Mouse (Mus musculus): ENCODE measurements at regions not wholly inside any gene's neighbourhood (a gene's known extent, or its start where the extent isn't known, plus 50 kb on each side); places are given as distances from the start of the nearest gene placed in this dataset.
"Not testable (repeated sequence)": the region's sequence is repeated elsewhere in the genome, so short reads cannot be mapped to it uniquely, and the experiment has no call there.

DNA sequence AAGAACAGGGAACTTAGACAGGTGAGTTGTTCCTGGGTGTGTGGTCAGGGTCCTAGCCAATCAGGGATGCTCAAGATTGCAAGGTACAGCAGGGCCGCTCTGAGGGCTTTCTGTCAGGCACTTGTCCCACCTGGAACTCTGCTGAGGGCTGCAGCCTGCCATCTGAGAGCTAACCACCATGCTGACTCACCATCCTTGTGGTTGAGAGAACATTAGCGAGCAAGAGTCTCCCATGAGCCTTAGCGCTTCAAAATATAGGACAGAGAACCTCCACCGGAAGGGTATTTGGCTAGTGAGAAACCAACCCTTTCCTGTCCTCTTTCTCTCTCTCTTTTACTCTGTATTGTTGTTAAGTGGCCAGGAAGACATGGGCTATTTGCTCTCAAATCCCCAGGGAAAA lies 104.1 kb upstream of the Rasgrp1 start:
- no peak for DNase-seq (ENCODE audit: low read depth in 1 of 2, low spot score in 2 of 2)

DNA sequence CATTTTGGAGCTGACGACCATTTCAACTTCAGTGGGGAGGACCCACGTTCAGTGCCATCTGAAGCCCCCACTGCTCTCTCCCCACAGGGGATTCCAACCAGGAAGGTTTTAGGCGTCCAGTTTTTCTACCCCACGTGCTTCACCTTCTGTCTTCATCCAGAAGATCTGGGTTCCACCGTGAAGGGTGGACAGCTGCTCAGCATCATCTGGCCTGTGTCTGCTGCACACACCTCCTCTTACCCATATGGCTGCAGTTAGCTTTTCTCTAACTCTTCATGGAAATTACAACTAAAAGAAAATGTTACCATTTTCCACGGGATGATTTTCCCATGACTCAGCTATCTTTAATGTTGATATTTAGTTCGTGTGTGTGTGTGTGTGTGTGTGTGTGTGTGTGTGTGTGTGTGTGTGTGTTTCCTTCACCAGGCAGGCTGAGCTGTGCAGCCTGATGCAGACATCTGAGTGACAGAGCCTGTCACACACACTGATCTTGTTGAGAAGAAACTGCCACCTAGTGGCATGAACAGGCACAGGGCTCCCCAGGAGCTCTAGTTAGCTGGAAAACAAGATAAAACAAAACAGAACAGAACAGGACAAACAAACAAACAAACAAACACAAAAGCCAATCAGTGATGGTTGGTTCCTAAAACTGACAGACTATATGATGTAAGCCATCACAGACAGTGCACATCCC lies 107.5 kb upstream of the Rasgrp1 start:
- no peak for DNase-seq (ENCODE audit: low read depth in 1 of 2, low spot score in 2 of 2)

DNA sequence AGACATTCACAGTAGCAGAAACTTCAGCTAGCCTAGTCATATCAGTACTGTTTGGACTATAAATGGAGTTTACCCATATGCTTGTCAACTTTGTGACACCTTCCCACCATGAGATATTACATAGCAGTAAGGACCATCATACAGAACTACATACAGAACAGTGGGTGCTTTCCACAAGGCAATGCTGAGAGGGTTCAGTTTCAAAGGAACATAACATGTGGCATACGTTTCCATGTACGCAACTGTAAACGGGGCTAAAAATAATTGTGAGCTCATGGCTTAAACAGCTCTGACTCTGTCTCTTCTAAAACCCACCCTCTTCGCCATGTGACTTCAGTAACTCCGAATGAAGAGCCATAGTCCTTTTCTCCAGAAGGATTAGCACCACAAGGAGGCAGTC lies 109.0 kb upstream of the Rasgrp1 start:
- DNase-seq (ENCODE audit: low read depth in 1 of 2, low spot score in 2 of 2): no peak

DNA sequence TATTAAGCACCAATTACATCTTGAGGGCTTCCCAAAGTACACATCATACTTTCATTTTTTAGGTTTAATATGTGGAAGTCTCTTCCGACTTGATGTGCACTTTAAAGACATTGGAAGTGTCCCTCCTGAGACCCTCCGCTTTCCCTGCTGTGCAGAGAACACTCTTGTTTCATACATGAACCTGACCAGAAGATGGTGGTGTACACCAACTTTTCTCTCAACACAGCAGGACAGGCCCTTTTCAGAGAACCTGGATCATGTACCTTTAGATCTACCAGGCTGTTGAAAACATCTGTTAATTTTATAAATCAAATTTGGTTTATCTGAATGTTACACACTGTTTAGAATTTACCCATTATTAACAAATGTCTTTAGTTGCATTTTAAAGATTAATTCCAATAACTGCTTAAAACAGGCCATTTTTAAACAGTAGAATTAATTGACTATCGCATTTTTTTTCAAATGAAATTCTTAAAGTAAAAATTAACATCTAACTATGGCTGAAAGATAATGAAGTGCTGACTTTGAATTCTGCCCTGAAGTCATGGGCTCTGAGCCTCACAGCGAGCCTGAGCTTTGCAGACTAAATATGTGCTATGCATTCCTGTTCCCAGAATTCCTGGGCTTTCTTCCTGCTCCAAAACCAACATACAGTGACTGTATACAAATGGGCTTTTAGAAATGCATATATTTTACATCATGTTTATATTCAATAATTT lies 112.4 kb upstream of the Rasgrp1 start:
- DNase-seq (ENCODE audit: low read depth in 1 of 2, low spot score in 2 of 2): no peak

DNA sequence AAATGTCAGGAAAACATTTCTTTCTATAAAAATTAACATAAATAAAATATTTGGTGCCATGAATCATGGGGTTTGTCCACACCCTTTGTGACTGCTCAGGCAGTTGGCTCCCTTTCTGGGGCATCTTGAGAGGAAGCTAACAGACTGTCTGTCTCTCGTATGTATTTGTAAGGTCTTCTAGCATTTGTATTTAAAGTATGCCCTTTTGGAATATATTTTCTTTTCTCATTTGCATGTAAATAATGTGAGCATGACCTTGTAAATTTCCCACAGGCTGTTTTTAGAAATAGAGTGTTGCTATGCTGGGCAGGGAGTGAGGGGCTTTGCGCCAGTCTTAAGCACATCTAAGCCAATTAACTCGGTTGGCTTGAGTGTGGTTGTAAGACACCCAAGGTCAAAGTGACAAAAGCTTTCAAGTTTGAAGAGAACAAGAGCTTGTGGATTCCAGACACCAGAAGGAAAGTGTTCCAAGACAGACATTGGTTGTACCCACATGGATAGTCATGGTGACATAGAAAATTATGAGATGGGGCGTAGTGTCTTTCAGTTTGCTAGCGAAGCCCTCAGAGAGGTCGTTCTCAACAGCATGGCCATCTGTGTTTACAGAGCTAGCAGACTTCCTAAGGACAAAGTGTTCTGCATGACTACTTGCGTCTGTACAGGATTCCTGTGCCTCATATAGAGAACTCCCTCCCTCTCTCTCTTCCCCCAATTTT lies 113.1 kb upstream of the Rasgrp1 start:
- DNase-seq (ENCODE audit: low read depth in 1 of 2, low spot score in 2 of 2): no peak

DNA sequence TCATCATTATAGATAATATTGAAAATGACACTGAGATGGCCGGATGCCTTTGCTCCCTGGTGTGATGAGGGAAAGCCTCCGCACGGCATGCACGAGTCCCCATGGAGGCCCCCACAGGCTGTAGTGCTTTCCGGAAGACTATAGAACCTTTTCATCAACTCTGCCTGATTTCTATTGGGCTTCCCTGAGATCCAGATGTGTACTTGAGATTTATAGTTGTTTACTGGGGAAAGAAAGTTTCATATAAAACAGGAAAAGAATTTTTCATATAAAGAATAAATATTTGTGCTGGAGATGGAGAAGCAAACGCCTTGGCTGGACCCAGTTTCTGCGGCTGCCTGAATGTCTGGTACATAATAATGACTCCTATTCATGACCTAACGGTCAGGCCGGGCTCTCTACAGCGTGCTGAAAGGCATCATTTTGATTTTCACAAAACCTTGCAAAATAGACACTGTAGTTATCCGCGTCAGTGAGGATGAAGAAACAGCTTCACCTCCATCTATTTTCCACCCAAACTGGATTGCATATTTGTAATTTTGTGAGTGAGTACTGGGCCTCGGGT lies 113.7 kb upstream of the Rasgrp1 start:
- DNase-seq (ENCODE audit: low read depth in 1 of 2, low spot score in 2 of 2): no peak

DNA sequence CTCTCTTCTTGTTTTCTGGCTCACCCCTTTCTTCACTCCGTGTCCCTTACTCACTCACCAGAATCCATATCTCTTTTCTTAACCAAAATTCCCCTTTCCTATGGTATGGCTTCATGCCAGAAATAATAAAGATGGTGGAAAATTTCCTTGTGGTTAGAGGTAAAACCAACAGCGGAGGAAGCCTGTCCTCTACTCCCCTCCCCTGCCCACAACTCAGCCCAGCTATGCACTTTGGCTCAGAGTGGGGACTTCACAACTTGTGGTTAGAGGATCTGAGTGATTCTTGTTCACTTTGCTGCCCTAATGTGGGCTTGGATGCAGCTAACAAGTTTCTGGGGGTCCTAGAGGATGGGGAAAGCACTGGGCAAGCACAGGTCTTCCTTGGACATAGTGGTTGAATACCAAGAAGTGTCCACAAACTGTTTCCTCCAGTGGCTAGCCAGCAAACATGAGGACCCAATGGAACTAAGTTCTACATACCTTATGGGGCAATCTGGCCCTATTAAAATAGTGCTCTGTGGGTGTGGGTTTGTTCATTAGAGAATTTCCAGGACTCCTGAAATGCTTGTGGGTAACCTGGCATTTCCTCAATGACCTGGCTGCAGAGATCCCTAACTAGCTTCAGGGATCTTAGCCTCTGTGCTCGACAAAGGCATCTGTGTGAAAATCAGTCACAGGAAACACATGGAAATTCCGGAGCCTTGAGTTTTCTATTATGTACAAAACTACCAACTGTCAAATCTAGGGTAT lies 118.9 kb upstream of the Rasgrp1 start:
- no peak for DNase-seq (ENCODE audit: low read depth in 1 of 2, low spot score in 2 of 2)

DNA sequence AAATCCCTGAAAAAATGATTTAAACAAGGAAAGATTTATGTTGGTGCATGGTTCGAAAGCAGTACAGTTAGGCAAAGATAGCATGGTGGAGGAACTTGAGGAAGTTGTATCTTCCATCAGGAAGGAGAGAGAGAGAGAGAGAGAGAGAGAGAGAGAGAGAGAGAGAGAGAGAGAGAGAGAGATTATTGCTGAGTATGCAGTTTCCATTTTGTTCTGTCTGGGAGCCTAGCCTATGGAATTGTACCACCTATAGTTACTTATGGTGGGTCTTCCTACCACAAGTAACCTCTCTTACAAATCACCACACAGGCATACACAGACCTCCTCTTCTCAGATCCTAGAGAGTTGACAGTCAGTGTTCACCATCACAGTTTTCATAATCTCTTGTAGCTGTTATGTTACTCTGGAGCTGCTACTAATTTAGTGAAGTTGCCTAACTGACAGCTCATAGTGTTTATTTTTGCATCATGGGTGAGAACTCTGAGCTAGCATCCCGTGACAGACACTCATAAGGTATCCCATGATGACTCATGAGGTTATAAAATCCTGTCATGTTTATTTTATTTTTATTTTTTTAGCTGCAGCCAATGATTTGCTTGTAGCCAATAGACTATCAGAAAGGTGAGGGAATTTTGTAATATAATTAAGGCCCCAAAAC lies 132.2 kb upstream of the Rasgrp1 start:
- DNase-seq (ENCODE audit: low read depth in 1 of 2, low spot score in 2 of 2): no peak

DNA sequence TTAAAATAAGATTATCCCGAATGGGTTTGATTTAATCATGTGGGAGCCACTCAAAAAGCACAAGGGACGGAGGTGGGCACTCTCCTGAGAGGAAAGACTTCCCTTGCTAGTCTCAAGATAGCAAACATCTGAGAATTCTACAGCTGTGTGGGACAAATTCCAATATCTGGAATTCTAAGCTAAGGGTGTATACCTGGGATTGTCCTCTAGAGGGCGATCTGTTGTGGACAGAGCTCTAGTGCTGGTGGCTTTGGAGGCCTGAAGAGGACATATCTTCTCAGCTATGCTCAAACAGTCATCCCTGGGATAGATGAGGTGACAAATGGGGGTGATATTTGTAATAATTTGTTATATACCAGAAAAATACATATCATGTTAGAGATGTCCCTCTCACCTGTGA lies 132.8 kb upstream of the Rasgrp1 start:
- DNase-seq (ENCODE audit: low read depth in 1 of 2, low spot score in 2 of 2): no peak

DNA sequence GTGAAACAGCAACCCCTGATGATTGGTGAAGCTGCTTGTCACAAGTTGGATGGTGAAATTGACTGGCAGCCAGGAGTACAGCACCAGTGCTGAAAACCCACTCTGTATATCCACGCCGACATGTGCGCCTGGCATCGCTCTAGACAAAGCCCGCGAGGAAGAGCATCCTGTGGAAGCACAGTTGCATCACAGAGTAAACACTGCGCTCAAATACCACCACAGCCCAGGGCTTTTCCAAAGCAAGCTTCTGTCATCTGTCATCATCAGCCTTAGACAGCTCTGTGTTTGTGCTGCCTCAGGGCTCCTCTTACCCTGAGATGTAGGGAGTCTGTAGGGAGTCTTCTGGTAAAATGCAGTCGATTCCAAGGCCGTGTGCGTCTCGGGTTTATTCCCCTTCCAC lies 134.7 kb upstream of the Rasgrp1 start:
- DNase-seq (ENCODE audit: low read depth in 1 of 2, low spot score in 2 of 2): not testable (repeated sequence)

DNA sequence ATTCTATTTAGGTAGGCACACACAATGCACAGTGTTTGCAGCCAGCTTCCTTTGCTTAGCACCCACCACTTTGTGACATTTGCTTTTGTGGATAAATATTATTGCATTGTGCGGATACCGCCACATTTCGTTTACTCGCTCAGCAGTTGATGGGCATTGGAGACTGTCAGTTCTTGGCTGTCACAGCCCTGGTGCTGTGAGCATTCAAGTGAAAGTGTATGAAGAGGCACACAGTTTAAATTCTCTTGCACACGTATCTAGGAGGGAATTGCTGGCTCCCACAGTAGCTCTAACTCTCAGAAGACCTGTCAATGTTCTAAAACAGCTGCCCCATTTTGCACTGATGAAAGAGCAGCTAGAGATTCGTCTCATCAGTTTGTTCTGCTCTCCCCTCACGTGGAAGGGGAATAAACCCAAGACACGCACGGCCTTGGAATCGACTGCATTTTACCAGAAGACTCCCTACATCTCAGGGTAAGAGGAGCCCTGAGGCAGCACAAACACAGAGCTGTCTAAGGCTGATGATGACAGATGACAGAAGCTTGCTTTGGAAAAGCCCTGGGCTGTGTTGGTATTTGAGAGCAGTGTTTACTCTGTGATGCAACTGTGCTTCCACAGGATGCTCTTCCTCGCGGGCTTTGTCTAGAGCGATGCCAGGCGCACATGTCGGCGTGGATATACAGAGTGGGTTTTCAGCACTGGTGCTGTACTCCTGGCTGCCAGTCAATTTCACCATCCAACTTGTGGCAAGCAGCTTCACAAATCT lies 136.6 kb upstream of the Rasgrp1 start:
- not testable (repeated sequence) for DNase-seq (ENCODE audit: low read depth in 1 of 2, low spot score in 2 of 2)

DNA sequence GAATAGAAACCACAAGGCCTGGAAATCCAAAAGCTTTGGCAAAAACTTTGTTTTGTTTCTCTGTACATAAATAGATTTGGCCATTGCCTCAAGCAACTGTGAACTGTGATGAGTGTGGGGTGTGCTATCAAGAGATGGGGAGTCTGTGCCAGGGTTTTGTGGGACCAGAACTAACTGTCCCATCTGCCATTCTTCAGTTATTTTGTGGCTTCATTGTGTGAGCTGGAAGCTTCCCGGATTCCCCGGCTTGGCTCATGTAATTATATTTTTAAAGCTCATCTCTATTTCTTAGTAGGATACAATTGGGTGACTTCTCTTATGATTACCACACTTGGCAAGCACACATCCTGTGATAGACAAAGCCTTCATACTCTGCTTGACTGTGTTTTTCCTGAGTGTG lies 143.6 kb upstream of the Rasgrp1 start:
- DNase-seq (ENCODE audit: low read depth in 1 of 2, low spot score in 2 of 2): no peak

DNA sequence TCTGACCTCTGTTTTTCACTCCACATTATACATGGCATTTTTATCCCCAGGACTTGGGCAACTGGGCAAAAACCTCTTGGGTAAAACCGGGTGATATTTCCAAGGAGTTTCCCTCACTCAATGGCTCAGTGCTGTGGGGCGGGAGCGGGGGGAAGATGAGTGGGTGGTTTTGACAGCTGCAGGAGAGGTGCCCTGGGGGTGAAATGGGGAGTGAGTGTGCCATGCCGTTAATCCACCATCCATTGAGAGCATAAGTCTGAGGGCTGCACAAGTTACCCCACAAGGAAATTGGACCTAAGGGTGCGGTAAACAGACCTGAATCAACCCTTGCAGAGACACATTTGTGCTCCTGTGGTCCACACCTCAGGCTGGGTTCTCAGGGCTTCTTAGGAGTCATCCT lies 155.8 kb upstream of the Rasgrp1 start:
- DNase-seq (ENCODE audit: low read depth in 1 of 2, low spot score in 2 of 2): no peak

DNA sequence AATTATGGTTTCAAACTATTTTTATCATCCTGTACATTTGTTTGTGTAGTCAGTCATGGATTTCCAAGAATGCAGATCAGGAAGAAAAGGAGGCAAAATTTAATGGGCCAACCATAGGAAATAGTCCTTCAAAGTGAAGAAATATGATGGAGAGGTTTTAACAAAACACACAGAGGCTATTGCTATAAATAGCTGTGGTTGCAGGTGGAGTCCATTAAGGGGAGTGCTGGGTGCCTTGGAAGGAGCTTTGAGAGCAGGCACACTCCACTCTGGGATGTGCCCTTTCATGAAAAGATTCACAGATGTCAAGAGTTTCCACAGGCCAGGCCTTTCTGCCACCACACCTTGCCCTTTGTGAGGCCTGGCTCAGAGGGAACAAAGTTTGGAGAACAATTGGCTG lies 159.8 kb upstream of the Rasgrp1 start:
- no peak for DNase-seq (ENCODE audit: low read depth in 1 of 2, low spot score in 2 of 2)

DNA sequence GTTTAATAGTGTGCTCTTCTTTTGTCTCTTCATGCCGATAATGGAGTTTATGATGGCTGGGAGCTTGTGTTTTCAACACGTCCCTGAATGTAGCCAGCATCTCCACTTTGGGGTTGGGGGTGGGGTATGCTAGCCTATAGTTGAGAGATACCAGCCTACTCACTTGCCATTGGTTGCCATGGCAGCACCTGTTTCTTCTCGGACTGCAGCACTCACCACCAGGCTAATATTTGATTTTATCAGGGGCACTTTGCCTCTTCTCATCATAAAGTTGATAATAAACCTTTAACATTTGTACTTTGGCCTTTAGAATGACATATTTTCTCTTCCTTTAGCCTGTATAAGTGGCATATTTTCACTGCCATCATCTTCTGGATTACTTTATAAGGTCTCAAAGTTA lies 168.9 kb upstream of the Rasgrp1 start:
- no peak for DNase-seq (ENCODE audit: low read depth in 1 of 2, low spot score in 2 of 2)

DNA sequence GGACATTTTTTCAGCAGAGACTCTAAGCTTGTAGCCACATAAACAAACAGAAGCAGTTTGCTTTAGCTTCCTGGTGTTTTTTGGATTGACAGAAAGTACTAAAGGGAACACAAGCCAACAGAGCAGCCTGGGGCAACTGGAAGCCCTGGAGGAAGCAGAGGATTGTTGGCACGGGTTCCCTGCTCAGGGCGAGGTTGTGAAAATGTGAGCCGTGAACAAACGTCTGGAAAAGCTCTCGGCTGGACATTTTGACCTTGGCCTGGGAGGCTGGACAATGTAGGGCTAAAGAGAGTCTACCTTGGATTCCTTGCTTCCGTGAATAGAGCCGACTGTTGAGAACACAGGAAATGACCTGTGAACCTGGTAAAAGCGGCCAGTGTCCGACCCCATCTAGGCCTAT lies 169.8 kb upstream of the Rasgrp1 start:
- no peak for DNase-seq (ENCODE audit: low read depth in 1 of 2, low spot score in 2 of 2)

DNA sequence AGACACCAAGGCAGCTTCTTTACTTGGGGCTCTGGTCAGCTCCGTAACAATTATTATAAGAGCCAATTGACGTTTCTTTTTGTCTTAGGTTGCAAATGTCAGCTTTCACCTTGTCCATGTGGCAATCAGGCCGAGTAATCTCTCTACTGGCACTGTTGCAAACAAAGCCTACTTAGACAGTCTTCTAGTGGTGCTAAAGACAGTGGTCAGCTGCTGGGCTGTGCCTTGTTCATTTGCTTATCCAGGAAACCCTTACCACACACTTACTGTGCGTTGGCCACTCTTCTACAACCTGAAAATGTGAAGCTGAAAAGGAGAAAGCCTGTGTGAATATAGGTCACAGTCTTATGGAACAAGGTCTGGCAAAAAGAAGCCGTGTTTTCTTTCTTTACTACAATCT lies 181.6 kb upstream of the Rasgrp1 start:
- DNase-seq (ENCODE audit: low read depth in 1 of 2, low spot score in 2 of 2): no peak

DNA sequence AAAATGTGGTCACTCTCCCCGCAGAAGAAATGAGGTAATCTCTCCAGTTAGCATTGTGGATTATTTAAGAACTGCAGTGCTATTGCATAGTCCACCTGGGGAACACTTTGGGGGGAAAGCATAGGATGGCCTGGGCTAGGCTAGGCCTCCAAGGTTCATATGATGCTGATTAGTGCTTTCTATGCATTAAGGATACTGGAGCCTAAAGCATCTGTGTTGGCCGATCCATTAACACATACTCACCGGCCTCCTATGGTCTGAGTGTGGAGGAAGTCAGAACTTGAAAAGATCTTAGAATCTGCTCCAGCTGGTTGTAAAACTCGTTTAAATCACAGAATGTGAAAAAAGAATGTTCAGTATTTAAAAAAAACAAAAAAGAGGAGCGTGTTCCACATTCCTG lies 196.1 kb upstream of the Rasgrp1 start:
- no peak for DNase-seq (ENCODE audit: low read depth in 1 of 2, low spot score in 2 of 2)

DNA sequence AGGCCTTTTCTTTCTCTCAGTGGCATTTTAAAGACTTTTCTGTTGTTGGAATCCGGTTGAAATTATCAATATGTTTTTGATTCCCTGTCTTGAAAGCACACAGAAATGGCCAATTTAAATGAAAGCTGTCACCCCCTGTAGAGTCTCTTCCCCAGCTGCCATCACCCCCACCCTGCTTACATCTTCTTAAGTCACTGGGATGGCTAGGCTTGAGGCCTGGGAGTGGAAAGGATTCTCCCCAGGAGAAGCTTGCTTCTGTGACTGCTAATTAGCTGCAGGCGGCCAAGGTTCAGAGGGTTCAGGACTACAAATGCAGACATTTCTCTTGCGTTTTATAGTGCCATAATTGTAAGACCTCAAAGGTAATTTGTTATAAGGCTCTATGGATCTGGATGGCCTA lies 196.5 kb upstream of the Rasgrp1 start:
- no peak for DNase-seq (ENCODE audit: low read depth in 1 of 2, low spot score in 2 of 2)

DNA sequence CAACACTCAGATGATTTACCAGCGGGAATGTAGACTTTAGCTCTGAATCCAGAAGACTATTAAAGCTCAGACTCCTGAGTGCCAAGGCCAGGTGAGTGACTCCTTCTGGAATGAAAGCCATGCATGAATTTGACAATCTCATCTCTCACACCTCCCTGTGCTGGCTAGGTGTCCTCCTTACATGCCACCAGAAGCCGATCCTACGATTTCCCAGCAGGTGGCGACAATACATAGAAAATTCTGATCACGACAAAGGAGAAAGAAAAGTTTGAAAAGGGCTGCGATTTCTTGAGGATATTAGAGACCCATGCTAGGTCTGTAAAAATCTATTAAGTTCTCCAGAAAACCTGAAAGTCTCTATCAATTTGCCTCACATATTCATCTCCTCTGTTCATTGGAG lies 198.7 kb upstream of the Rasgrp1 start:
- DNase-seq (ENCODE audit: low read depth in 1 of 2, low spot score in 2 of 2): no peak
